Mouse (Mus musculus): ENCODE data around the gene Sigirr. TPM values are rescaled to one million over a fixed set of nuclear protein-coding genes. Genes with fewer than 3 reads are reported as not detected.

Sigirr gene
- polyA plus RNA-seq, 1 experiment from 2014 or later: 3.5 TPM

- H3K4me1 ChIP-seq: peaks cover 13% of the 10 kb centered on the region
- ATAC-seq (ENCODE audit: extremely low read depth, insufficient number of reproducible peaks, low FRiP score, low TSS enrichment): no peak
- H3K4me3 ChIP-seq: no peak overlapping the region
- no peak overlapping the region for H3K4me2 ChIP-seq
- no peaks in the 10 kb centered on the region for H3K36me3 ChIP-seq
- 83% methylated on average over 14 of the region's 14 CpGs for WGBS
- no peak overlapping the region for H3K27ac ChIP-seq (replicated peaks)
- no peak overlapping the region for H3K9ac ChIP-seq
- H3K27me3 ChIP-seq (replicated peaks): peaks cover 84% of the 10 kb centered on the region
- peaks cover 3% of the 10 kb centered on the region; the same call in 1 of the 2 replicates for H3K9me3 ChIP-seq
Measured at GRCm38 (mm10) chr7:141058601-141059341, 41.6 kb downstream of the Sigirr start.

DNA sequence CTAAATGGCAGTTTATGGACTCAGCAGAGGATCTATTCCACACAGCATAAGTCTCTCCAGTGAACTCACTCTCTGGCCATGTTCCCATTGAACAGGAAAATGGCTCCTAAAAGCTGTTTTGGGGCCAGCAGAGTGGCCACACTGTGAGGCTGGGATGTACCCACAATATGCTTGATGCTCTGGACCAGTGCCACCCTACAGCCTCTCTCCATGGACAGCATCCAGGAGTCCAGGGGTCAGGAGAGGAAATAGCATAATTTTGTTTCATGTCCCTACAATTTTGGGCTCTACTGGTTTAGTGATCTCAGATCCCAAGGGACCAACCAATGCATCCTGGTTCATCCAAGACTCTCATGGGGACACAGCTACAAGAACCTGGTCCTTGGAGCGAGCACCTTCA, 42.8 kb downstream of the Sigirr start:
- Histone ChIP-seq H3K27ac (replicated peaks) (no peak overlapping the region), H3K4me2 (no peak overlapping the region), H3K27me3 (replicated peaks) (peaks cover 81% of the 10 kb centered on the region), H3K9me3 (peaks cover 3% of the 10 kb centered on the region; the same call in 1 of the 2 replicates), H3K9ac (no peak overlapping the region), H3K4me3 (no peak overlapping the region), H3K36me3 (no peaks in the 10 kb centered on the region), H3K4me1 (peaks cover 13% of the 10 kb centered on the region)
- WGBS: 70% methylated on average over 1 of the region's 1 CpGs
- ATAC-seq (ENCODE audit: extremely low read depth, insufficient number of reproducible peaks, low FRiP score, low TSS enrichment): no peak

DNA sequence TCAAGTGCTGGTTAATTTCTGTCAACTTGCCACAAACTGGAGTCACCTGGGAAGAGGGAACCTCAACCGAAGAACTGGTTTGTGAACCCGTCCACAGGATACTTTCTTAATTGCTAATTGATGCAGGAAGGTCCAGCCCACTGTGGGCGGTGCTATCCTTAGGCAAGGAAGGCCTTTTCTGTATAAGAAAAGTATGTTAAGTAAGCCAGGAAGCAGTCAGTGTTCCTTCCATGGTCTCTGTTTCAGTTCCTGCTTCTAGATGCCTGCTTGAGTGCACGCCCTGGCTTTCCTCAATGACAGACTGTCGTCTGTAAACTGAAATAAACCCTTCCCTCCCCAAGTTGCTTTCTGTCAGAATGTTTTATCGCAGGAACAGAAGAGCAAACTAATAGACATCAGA, 43.4 kb downstream of the Sigirr start:
- no peak overlapping the region for H3K4me3 ChIP-seq
- peaks cover 3% of the 10 kb centered on the region; the same call in 1 of the 2 replicates for H3K9me3 ChIP-seq
- H3K27ac ChIP-seq (replicated peaks): no peak overlapping the region
- ATAC-seq (ENCODE audit: extremely low read depth, insufficient number of reproducible peaks, low FRiP score, low TSS enrichment): no peak
- 79% methylated on average over 6 of the region's 6 CpGs for WGBS
- H3K27me3 ChIP-seq (replicated peaks): peaks cover 75% of the 10 kb centered on the region
- H3K4me2 ChIP-seq: no peak overlapping the region
- H3K9ac ChIP-seq: no peak overlapping the region
- H3K4me1 ChIP-seq: peaks cover 13% of the 10 kb centered on the region
- H3K36me3 ChIP-seq: no peaks in the 10 kb centered on the region

GRCm38 (mm10) chr7:141055785-141056184, 44.6 kb downstream of the Sigirr start:
- Histone ChIP-seq H3K4me2 (no peak overlapping the region), H3K4me3 (no peak overlapping the region), H3K27ac (replicated peaks) (no peak overlapping the region), H3K4me1 (peaks cover 6% of the 10 kb centered on the region), H3K9ac (no peak overlapping the region), H3K36me3 (no peaks in the 10 kb centered on the region), H3K9me3 (peaks cover 3% of the 10 kb centered on the region; the same call in 1 of the 2 replicates), H3K27me3 (replicated peaks) (peaks cover 67% of the 10 kb centered on the region)
- no peak for ATAC-seq (ENCODE audit: extremely low read depth, insufficient number of reproducible peaks, low FRiP score, low TSS enrichment)
- WGBS: 61% methylated on average over 4 of the region's 4 CpGs

DNA sequence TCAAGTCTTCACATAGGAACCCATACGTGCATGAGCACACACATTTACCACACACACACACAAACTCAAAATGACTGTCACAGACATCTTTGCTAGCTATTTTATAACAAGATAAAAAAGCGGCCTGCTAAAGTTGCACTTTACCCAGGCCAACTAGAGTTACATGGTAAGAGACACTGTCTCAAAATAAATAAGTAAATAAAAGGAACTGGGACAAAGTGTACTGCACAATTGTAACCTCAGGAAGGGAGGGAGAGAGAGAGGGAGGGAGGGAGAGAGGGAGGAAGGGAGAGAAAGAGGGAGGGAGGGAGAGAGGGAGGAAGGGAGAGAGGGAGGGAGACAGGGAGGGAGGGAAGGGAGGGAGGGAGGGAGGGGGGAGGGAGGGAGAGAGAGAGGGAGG, 48.0 kb downstream of the Sigirr start:
- peaks cover 3% of the 10 kb centered on the region; the same call in 1 of the 2 replicates for H3K9me3 ChIP-seq
- WGBS: 73% methylated on average over 2 of the region's 2 CpGs

DNA sequence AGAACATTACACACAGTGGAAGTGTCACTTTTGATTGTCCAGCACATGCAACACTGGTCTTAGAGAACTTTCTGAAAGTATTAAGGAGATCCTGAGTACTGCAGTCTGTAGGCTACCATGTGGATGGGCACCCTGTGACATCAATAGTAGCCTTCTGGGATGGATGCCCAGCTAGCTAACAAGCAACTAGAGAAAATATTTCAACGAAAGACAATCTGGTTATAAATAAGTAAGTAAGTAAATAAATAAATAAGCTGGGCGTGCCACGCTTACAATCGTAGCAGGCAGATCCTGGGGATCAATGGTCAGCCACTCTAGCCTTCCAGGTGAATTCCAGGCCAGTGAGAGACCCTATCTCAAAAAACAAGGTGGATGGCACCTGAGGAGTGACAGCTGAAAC, 48.4 kb downstream of the Sigirr start:
- Histone ChIP-seq H3K4me2 (no peak overlapping the region), H3K4me3 (no peak overlapping the region), H3K36me3 (no peaks in the 10 kb centered on the region), H3K9ac (no peak overlapping the region), H3K4me1 (peaks cover 15% of the 10 kb centered on the region), H3K9me3 (peaks cover 3% of the 10 kb centered on the region; the same call in 1 of the 2 replicates), H3K27ac (replicated peaks) (no peak overlapping the region), H3K27me3 (replicated peaks) (peaks cover 31% of the 10 kb centered on the region)
- 85% methylated on average over 4 of the region's 4 CpGs for WGBS
- ATAC-seq (ENCODE audit: extremely low read depth, insufficient number of reproducible peaks, low FRiP score, low TSS enrichment): no peak

More for the DNA sequence above, 48.0 kb downstream of the Sigirr start:
- peaks cover 11% of the 10 kb centered on the region for H3K4me1 ChIP-seq
- H3K4me3 ChIP-seq: no peak overlapping the region
- no peak overlapping the region for H3K27ac ChIP-seq (replicated peaks)
- no peak overlapping the region for H3K4me2 ChIP-seq
- no peak overlapping the region for H3K9ac ChIP-seq
- peaks cover 34% of the 10 kb centered on the region for H3K27me3 ChIP-seq (replicated peaks)
- no peak for ATAC-seq (ENCODE audit: extremely low read depth, insufficient number of reproducible peaks, low FRiP score, low TSS enrichment)
- H3K36me3 ChIP-seq: no peaks in the 10 kb centered on the region

DNA sequence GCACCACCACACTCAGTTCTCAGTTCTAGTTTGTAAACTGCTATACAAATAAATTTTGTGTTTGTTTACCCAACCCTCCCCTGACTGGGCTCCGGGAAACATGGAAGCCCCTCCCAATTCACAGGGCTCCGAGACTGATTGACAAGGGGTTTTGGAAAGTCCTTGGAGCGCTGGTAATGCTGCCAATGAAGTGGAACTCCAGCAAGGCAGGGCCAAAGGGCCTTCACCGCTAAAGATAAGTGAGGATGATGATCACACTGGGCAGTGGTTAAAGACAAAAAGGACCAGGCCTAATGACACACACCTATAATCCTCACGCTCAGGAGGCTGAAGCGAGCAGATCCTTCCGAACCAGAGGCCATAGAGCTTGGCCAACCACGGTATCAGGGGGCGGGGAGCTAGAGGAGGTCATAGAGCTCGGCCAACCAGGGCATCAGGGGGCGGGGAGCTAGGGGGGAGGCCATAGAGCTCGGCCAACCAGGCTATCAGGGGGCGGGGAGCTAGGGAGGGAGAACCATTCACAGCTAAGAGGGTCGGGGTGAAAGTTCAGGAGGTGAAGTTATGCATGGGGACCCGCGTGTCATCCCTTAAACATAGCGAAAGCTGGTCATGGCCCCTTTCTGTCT, 49.2 kb downstream of the Sigirr start:
- Histone ChIP-seq H3K27ac (replicated peaks) (no peak overlapping the region), H3K9me3 (peaks cover 3% of the 10 kb centered on the region; the same call in 1 of the 2 replicates), H3K9ac (no peak overlapping the region), H3K27me3 (replicated peaks) (peaks cover 27% of the 10 kb centered on the region), H3K4me2 (no peak overlapping the region), H3K36me3 (no peaks in the 10 kb centered on the region), H3K4me3 (no peak overlapping the region), H3K4me1 (peaks cover 17% of the 10 kb centered on the region)
- WGBS: 52% methylated on average over 17 of the region's 17 CpGs
- no peak for ATAC-seq (ENCODE audit: extremely low read depth, insufficient number of reproducible peaks, low FRiP score, low TSS enrichment)

GRCm38 (mm10) chr7:141049326-141049725, 51.0 kb downstream of the Sigirr start:
- H3K27ac ChIP-seq (replicated peaks): no peak overlapping the region
- no peak for ATAC-seq (ENCODE audit: extremely low read depth, insufficient number of reproducible peaks, low FRiP score, low TSS enrichment)
- H3K9me3 ChIP-seq: no peaks in the 10 kb centered on the region
- H3K36me3 ChIP-seq: no peaks in the 10 kb centered on the region
- H3K4me1 ChIP-seq: peaks cover 17% of the 10 kb centered on the region
- peaks cover 17% of the 10 kb centered on the region; the same call in 1 of the 2 replicates for H3K27me3 ChIP-seq (replicated peaks)
- H3K4me2 ChIP-seq: no peak overlapping the region
- 53% methylated on average over 2 of the region's 2 CpGs for WGBS
- H3K4me3 ChIP-seq: no peak overlapping the region
- H3K9ac ChIP-seq: no peak overlapping the region

DNA sequence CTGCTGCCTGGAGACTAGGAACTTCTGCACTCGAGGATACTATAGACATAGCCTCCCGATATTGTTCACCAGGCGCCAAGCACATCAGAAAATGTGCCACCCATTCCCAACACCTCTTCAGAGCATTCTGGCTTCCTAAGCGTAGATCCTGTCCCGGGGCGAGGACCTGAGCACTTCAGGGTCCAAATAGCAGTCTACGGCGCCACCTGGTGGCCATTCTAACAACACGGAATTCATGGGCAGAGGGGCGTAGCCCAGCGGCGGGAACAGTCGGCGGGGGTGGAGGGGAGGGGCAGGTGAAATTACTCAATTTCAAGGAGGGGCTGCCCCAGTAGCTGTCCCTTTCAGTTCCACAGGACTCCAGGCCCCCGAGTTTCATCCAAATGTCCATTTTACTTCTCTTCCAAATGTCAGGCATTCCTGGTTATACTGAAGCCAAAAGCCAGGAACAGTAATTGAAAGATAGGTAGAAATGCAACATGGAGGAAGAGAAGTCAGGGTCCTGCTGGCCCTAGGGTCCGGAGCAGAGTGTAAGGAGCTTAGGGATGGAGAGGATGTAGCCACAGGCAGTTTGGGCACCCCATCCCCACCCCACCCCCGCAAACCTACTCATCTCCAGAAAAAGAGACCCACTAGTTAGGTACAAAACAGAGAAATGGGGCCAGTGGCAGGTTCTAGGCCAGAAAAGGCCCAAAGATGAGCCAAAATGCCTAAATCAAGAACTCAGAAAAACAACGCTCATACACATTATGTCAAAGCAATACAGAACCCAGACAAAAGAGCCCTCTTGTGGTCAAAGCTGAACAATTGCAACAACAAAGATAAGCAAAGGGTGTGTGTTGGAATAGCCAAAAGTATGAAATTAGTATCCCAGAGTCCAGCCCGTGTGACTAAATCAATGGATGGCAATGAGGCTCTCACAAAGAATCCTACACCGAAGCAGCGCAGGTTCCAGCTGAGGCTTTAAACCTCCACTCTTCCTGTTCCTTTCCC, 51.9 kb downstream of the Sigirr start:
- H3K9ac ChIP-seq: peak overlapping the region; percentile 77
- no peaks in the 10 kb centered on the region for H3K9me3 ChIP-seq
- ATAC-seq (ENCODE audit: extremely low read depth, insufficient number of reproducible peaks, low FRiP score, low TSS enrichment): peak; percentile 72
- H3K27ac ChIP-seq (replicated peaks): peak overlapping the region; percentile 86
- peaks cover 14% of the 10 kb centered on the region; the same call in 1 of the 2 replicates for H3K27me3 ChIP-seq (replicated peaks)
- 9% methylated on average over 21 of the region's 21 CpGs for WGBS
- peak overlapping the region; percentile 80 for H3K4me2 ChIP-seq
- peak overlapping the region; percentile 48 for H3K4me3 ChIP-seq
- no peaks in the 10 kb centered on the region for H3K36me3 ChIP-seq
- H3K4me1 ChIP-seq: peaks cover 17% of the 10 kb centered on the region

GRCm38 (mm10) chr7:141047581-141048225, 52.7 kb downstream of the Sigirr start:
- ATAC-seq (ENCODE audit: extremely low read depth, insufficient number of reproducible peaks, low FRiP score, low TSS enrichment): peak; percentile 70; the same call in 1 of the 2 replicates
- Histone ChIP-seq H3K9ac (peak overlapping the region; percentile 77), H3K27me3 (replicated peaks) (peaks cover 7% of the 10 kb centered on the region; the same call in 1 of the 2 replicates), H3K4me3 (peak overlapping the region; percentile 48), H3K4me2 (peak overlapping the region; percentile 80), H3K27ac (replicated peaks) (peak overlapping the region; percentile 86), H3K4me1 (peaks cover 17% of the 10 kb centered on the region), H3K9me3 (no peaks in the 10 kb centered on the region), H3K36me3 (no peaks in the 10 kb centered on the region)
- WGBS: 9% methylated on average over 15 of the region's 19 CpGs

Measured in heart, embryonic 13.5 days (tissue).